Mouse (Mus musculus) frontal cortex, postnatal 10 days (tissue): ENCODE data around the gene Usp32.

Experiments used
- DNase-seq, 2 experiments: peaks; one replicate each; pipeline ENCODE4 v3.0.0; 2022; ENCODE audit warnings: low spot score in 2 of 2, mixed read lengths in 1 of 2

Usp32 gene

GRCm38 (mm10) chr11:85123267-85123992 is 16.5 kb downstream of the Usp32 start:
- DNase-seq, result no peak

- no peak for DNase-seq
These were observed 17.9 kb downstream of the Usp32 start for GRCm38 (mm10) chr11:85122073-85122472.

- DNase-seq, result no peak
These were observed 22.8 kb downstream of the Usp32 start for GRCm38 (mm10) chr11:85117160-85117559.

GRCm38 (mm10) chr11:85116084-85116844 is 23.7 kb downstream of the Usp32 start:
- no peak for DNase-seq

GRCm38 (mm10) chr11:85109957-85110356 is 30.0 kb downstream of the Usp32 start:
- DNase-seq, result no peak

- no peak for DNase-seq
These were observed 32.7 kb downstream of the Usp32 start for GRCm38 (mm10) chr11:85107217-85107616.

- no peak for DNase-seq
These were observed 34.1 kb downstream of the Usp32 start for GRCm38 (mm10) chr11:85105836-85106235.

GRCm38 (mm10) chr11:85103763-85104162 is 36.2 kb downstream of the Usp32 start:
- DNase-seq, result no peak

- DNase-seq, result no peak
These were observed 44.8 kb downstream of the Usp32 start for GRCm38 (mm10) chr11:85095116-85095515.

- DNase-seq, result no peak
These were observed 53.7 kb downstream of the Usp32 start for GRCm38 (mm10) chr11:85086253-85086652.

- DNase-seq, result no peak
These were observed 72.1 kb downstream of the Usp32 start for GRCm38 (mm10) chr11:85067871-85068270.

GRCm38 (mm10) chr11:85058562-85058961 is 81.4 kb downstream of the Usp32 start:
- DNase-seq, result no peak

GRCm38 (mm10) chr11:85057544-85057943 is 82.4 kb downstream of the Usp32 start:
- no peak for DNase-seq

GRCm38 (mm10) chr11:85056901-85057300 is 83.1 kb downstream of the Usp32 start:
- DNase-seq, result no peak

GRCm38 (mm10) chr11:85055561-85055960 is 84.4 kb downstream of the Usp32 start:
- no peak for DNase-seq

GRCm38 (mm10) chr11:85039256-85039655 is 100.7 kb downstream of the Usp32 start:
- no peak for DNase-seq

GRCm38 (mm10) chr11:85013121-85013520 is 126.8 kb downstream of the Usp32 start:
- no peak for DNase-seq

GRCm38 (mm10) chr11:85003566-85003965 is 136.4 kb downstream of the Usp32 start:
- no peak for DNase-seq

GRCm38 (mm10) chr11:84995241-84995640 is 144.7 kb downstream of the Usp32 start:
- DNase-seq, result no peak

GRCm38 (mm10) chr11:84992996-84993395 is 147.0 kb downstream of the Usp32 start:
- no peak for DNase-seq

- no peak for DNase-seq
These were observed 151.5 kb downstream of the Usp32 start for GRCm38 (mm10) chr11:84988341-84988919.

- no peak for DNase-seq
These were observed 154.5 kb downstream of the Usp32 start for GRCm38 (mm10) chr11:84985421-84985820.

- DNase-seq, result no peak
These were observed 159.3 kb downstream of the Usp32 start for GRCm38 (mm10) chr11:84980697-84981096.
